Mouse (Mus musculus) embryonic facial prominence, embryonic 11.5 days (tissue): ENCODE measurements around the gene Plekha8. TPM values are rescaled to one million over a fixed set of nuclear protein-coding genes. Genes with fewer than 3 reads are reported as not detected.

ENCODE experiments used
- ATAC-seq: fragments of 200-750 bp; cut with Nextera tagmentation; replicated peaks from 2 replicates; pipeline ENCODE4 v1.8.0; 2017; ENCODE audit warnings: low read depth; ENCODE audit not compliant: insufficient number of reproducible peaks, low FRiP score, low TSS enrichment
- DNase-seq: peaks from one replicate; pipeline ENCODE4 v3.0.0-alpha.2; 2015; ENCODE audit warnings: low spot score
- H3K27ac ChIP-seq: fragments of 300-500 bp; sonication (generic); replicated peaks from 2 replicates; pipeline ENCODE4 v1.5.1; 2014; ENCODE audit warnings: mild to moderate bottlenecking, low read depth, low read length, control low read depth
- H3K27me3 ChIP-seq: fragments of 300-500 bp; sonication (generic); 2 replicates; pipeline ENCODE4 v1.6.1; 2014; ENCODE audit warnings: mild to moderate bottlenecking, low read length, moderate library complexity, mixed read lengths; ENCODE audit not compliant: control insufficient read depth, insufficient read depth
- H3K36me3 ChIP-seq: fragments of 300-500 bp; sonication (generic); replicated peaks from 2 replicates; pipeline ENCODE4 v1.6.1; 2014; ENCODE audit warnings: low read depth, mild to moderate bottlenecking, low read length, moderate library complexity, mixed read lengths; ENCODE audit not compliant: control insufficient read depth, insufficient read depth
- H3K4me1 ChIP-seq: fragments of 300-500 bp; sonication (generic); 2 replicates; pipeline ENCODE4 v1.6.1; 2014; ENCODE audit warnings: low read length, mixed read lengths; ENCODE audit not compliant: control insufficient read depth, insufficient read depth
- H3K4me2 ChIP-seq: fragments of 300-500 bp; sonication (generic); 2 replicates; pipeline ENCODE4 v1.6.1; 2014; ENCODE audit warnings: low read depth, mild to moderate bottlenecking, control low read depth, low read length, moderate library complexity
- H3K4me3 ChIP-seq: fragments of 300-500 bp; sonication (generic); 2 replicates; pipeline ENCODE4 v1.5.1; 2014; ENCODE audit warnings: low read depth, low read length, control low read depth
- H3K9ac ChIP-seq: fragments of 300-500 bp; sonication (generic); replicated peaks from 2 replicates; pipeline ENCODE4 v1.6.1; 2014; ENCODE audit warnings: mild to moderate bottlenecking, control low read depth, low read length
- H3K9me3 ChIP-seq: fragments of 300-500 bp; sonication (generic); replicated peaks from 2 replicates; pipeline ENCODE4 v1.6.1; 2016; ENCODE audit warnings: mild to moderate bottlenecking, low read length, inconsistent platforms, mixed read lengths; ENCODE audit not compliant: control insufficient read depth
- WGBS: fragments of 180-500 bp; shearing (Covaris S2); extraction: QIAGEN DNeasy Blood & Tissue Kit; methylation state at CpG from one replicate; pipeline ENCODE4 v1.1.7; 2014; 5-methylcytosine and 5-hydroxymethylcytosine counted together
- polyA plus RNA-seq: library from polyadenylated mRNA; unstranded; fragments of >200 nt; fragmentation: Nextera tagmentation; extraction: Ambion mirVana; gene quantifications from 2 replicates; pipeline ENCODE4 v1.2.1, GENCODE M21; 2014

Plekha8 gene
- 24.3 and 24.7 TPM in 2 replicates for polyA plus RNA-seq

DNA sequence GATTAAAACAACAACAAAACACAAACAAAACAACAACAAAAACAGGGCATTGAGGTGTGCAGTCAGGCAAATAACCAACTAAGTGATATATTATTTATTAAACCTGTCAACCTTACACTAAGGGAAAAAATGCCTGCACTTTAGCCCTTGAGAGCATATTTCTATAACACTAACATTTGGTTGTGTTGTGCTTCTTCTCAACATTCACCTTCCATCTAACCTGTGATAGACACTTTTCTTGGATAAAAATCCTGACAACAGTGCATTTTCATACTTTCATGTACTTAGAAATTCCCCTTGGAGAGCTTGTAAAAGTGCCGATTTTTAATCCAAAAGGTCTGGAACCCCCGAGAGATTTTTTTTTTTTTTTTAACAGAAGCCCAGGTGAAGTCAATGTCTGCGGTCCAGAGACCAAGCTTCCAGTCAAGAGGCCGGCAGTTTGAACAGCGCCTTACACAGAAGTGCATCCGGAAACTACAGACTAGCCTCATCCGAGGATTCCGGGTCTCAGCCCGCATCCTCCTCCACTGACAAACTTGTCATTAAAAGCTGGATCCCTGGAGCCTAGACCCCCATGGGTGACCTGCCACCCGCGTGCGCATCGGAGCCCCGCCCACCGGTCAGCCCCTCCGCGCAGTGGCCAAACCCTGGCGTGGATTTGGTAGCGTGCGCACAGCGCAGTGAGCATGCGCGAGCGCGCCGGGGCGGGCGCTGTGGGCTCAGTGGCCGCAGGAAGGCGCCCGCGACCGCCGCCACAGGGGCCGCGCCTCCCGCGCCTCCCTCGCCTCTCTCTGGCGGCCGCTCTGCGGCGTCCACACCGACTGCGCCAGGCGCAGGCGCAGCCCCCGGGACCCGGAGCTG is at the start of gene Plekha8:
TSS of gene Plekha8 (plus strand) at position 643 of the 861 bp plus-strand sequence.
- peak within 1 kb of the TSS; percentile 69 for H3K4me2 ChIP-seq
- DNase-seq, result peak; percentile 95
- peak within 1 kb of the TSS; percentile 80 for H3K4me3 ChIP-seq
- under 1% methylated on average over 47 of the region's 49 CpGs for WGBS
- H3K27ac ChIP-seq, result no peak within 1 kb of the TSS; the same call in 1 of the 2 replicates
- H3K4me1 ChIP-seq, result no peaks in the 10 kb centered on the region
- H3K27me3 ChIP-seq, result no peaks in the 10 kb centered on the region
- H3K9me3 ChIP-seq, result no peaks in the 10 kb centered on the region
- peak; percentile 91 for ATAC-seq
- peak within 1 kb of the TSS; percentile 85 for H3K9ac ChIP-seq
- no peaks in the 10 kb centered on the region for H3K36me3 ChIP-seq

DNA sequence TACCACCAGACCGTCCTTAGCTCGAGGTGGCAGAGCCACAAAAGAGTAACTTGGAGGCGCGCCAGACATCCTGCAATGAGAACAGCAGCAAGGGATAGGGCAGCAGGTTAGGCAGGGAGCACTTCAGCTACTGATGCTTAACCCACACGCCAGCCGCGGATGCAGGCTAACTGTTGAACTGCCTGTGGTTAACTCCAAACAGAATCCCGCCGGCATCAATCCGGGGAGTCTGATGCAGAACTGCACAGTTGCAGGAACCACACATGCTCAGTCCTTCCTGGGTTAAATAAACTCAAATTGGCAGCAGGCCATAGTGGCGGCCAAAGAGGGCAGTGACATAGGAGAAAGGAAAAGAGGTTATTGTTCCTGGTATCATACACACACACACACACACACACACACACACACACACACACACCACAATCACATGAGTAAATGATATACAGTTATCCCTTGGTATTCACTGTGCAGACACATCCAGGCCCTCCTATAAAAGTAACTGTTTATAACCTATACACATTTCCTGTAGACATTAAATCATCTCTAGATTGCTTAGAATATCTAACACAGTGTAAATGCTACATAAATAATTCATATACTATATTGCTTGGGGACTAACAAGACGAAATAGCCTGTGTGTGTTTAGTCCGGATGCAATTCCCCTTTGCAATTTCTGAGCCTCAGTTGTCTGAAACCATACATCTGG is 46.4 kb upstream of the Plekha8 start:
- no peaks in the 10 kb centered on the region for H3K4me1 ChIP-seq
- no peak overlapping the region for H3K9ac ChIP-seq
- WGBS, result 81% methylated on average over 13 of the region's 13 CpGs
- no peak overlapping the region for H3K27ac ChIP-seq
- H3K27me3 ChIP-seq, result no peaks in the 10 kb centered on the region; the same call in 1 of the 2 replicates
- H3K4me3 ChIP-seq, result no peak overlapping the region
- H3K9me3 ChIP-seq, result no peaks in the 10 kb centered on the region
- H3K36me3 ChIP-seq, result no peaks in the 10 kb centered on the region
- no peak overlapping the region for H3K4me2 ChIP-seq
- ATAC-seq (no peak), DNase-seq (no peak)

DNA sequence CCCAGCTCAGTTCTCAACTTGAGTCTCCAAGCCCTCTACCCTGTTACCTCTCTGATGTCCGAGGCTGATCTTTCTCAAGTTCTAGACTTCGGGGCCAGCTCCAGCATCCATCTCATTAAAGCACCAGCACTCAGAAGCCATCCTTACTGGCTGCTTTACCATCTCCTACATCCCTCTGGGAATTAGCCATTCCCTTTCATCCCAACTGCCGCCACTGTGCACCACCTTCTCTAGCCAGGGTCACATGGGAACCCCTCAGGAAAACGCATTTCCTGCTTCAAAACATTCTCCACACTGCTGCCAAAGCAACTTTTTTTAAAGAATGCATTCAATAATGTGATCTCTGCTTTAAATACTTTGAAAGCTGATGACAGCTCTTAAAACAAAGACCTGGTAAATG is 45.6 kb upstream of the Plekha8 start:
- Histone ChIP-seq H3K4me1 (no peaks in the 10 kb centered on the region), H3K27ac (no peak overlapping the region), H3K9ac (no peak overlapping the region), H3K36me3 (no peaks in the 10 kb centered on the region), H3K27me3 (no peaks in the 10 kb centered on the region; the same call in 1 of the 2 replicates), H3K9me3 (no peaks in the 10 kb centered on the region), H3K4me2 (no peak overlapping the region), H3K4me3 (no peak overlapping the region)
- ATAC-seq, result no peak
- 57% methylated on average over 4 of the region's 4 CpGs for WGBS
- DNase-seq, result no peak

DNA sequence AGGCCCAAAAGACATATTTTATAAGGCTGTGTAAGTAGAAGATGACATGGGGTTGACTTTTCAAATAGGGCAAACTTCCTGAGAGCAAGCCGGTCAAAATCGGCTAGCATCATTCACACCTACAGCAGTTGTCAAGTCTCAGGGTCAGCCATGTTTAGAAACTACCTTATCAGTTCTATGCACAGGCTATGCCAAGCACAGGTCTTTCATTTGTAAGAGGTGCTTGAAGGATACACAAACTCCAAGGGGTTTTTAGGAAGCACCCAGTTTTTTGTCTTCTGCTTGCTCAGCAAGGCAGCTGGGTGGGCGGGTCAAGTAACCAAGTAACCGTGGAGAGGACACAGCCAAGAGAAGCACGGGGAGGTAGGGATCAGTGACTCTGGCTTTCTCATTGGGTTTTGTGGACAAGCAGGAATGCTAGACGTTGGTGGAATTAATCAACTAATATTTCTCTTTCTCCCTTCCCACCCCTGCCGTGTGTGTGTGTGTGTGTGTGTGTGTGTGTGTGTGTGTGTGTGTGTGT is 44.0 kb upstream of the Plekha8 start:
- H3K9me3 ChIP-seq, result no peaks in the 10 kb centered on the region
- ATAC-seq (no peak), DNase-seq (no peak)
- no peak overlapping the region for H3K9ac ChIP-seq
- H3K4me1 ChIP-seq, result no peaks in the 10 kb centered on the region
- H3K27ac ChIP-seq, result no peak overlapping the region
- H3K4me2 ChIP-seq, result no peak overlapping the region
- no peaks in the 10 kb centered on the region; the same call in 1 of the 2 replicates for H3K27me3 ChIP-seq
- H3K4me3 ChIP-seq, result no peak overlapping the region
- WGBS, result 61% methylated on average over 6 of the region's 7 CpGs
- no peaks in the 10 kb centered on the region for H3K36me3 ChIP-seq

DNA sequence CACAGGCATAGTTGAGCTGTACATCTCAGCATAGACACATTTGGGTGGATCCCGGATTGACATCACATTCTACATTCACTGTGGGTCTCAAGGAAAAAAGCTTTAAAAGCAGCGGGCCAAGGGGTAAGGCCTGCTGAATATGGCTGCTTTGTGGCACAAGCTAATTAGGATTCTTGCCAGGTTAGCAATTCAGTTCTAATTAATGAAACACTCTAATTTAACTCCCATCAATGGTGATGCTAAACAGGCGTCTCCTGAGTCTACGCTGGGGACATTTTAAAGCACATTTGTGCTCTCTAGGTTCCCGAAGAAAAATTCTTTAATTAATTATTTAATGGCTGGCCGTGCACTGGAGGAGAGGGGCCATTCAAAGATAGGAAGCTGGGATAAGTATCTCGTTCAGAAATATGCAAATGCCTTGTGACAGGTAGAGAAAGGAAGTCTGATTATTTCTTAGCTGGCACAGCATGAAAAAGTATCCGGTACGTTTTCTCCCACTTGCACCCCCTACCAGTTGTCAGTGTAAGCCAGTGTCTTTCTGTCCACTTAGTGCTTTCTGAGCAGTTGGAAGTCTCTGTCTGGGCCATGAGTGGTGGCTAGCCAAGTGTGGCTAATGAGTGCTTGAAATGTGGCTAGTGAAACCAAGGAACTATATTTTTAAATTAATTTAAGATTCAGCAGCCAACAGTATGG is 42.0 kb upstream of the Plekha8 start:
- DNase-seq (no peak), ATAC-seq (no peak)
- Histone ChIP-seq H3K4me2 (no peak overlapping the region), H3K4me3 (no peak overlapping the region), H3K9ac (no peak overlapping the region), H3K27me3 (no peaks in the 10 kb centered on the region; the same call in 1 of the 2 replicates), H3K9me3 (no peaks in the 10 kb centered on the region), H3K36me3 (no peaks in the 10 kb centered on the region), H3K27ac (no peak overlapping the region), H3K4me1 (no peaks in the 10 kb centered on the region)
- WGBS, result 62% methylated on average over 9 of the region's 9 CpGs

DNA sequence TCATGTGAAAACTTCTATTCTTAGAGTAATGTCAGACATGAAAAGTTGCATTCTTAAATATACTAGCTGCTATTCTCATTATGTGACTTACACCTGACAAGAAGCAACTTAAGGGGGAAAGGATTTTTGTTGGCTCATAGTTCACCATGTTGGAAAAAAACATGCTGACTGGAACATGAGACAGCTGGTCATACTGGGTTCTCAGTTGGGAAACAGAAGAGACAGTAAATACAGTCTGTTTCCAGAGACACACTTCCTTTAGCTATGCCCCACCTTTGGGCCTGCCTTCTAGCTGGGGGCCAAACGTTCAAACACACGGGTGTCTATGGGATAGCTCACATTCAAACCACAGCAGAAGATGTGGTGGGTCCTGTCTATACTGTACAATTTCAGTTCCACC is 41.3 kb upstream of the Plekha8 start:
- H3K9ac ChIP-seq, result no peak overlapping the region
- 0 out of 2 replicates have a peak overlapping the region, but pooled peaks have one; percentile 41 for H3K27ac ChIP-seq
- 76% methylated on average over 2 of the region's 2 CpGs for WGBS
- no peak overlapping the region for H3K4me3 ChIP-seq
- no peaks in the 10 kb centered on the region for H3K27me3 ChIP-seq
- H3K4me1 ChIP-seq, result no peaks in the 10 kb centered on the region
- H3K36me3 ChIP-seq, result no peaks in the 10 kb centered on the region
- no peaks in the 10 kb centered on the region for H3K9me3 ChIP-seq
- ATAC-seq, result no peak
- DNase-seq, result no peak
- H3K4me2 ChIP-seq, result no peak overlapping the region

DNA sequence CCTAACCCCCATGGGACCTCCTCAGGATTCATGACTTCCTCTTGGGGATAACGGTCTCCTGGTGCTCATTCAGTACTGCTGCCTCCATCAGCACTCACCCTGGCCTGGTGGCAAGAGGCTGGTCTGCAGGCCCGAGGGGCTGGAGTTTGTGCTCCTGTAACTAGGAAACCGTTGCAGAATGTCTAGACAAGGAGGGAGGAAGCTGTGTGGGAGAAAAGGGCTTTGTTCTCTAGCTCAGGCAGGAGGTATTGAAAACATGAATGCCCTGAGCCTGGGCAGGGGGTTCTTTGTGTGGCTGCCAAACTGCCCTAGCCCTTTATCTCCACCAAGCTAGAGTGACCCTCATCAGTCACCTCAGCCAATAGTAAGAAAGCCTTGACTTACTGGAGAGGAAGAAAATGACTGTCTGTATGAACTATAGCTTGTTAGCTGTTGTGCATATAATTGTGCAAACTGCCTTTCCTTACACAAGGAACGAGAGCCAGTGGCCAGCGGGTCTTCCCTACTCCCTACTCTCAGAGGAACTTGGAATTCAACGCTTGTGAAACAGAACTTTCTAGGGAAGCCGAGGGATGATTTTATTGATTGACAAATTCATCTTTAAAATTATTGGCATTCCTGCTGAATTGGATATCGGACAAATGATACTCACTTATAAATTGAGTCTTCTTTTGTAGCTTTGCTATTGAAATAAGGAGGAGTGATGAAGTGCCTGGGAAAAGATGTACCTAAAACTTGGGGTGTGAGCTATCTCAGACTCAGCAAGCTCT is 40.4 kb upstream of the Plekha8 start:
- no peak overlapping the region for H3K4me2 ChIP-seq
- no peak overlapping the region for H3K9ac ChIP-seq
- 35% methylated on average over 8 of the region's 8 CpGs for WGBS
- H3K27me3 ChIP-seq, result no peaks in the 10 kb centered on the region
- H3K4me3 ChIP-seq, result no peak overlapping the region
- no peaks in the 10 kb centered on the region for H3K36me3 ChIP-seq
- H3K27ac ChIP-seq, result 0 out of 2 replicates have a peak overlapping the region, but pooled peaks have one; percentile 41
- H3K4me1 ChIP-seq, result no peaks in the 10 kb centered on the region
- ATAC-seq, result peak; percentile 88
- DNase-seq, result peak; percentile 54
- no peaks in the 10 kb centered on the region for H3K9me3 ChIP-seq
